Mouse (Mus musculus): Measurements from ENCODE around the gene Cobl.

Gene Cobl

GRCm38 (mm10) chr11:12394701-12395100 lies 70.1 kb downstream of the Cobl start:
- no peak for DNase-seq (ENCODE audit: extremely low read depth, insufficient read length, low spot score)

- DNase-seq (ENCODE audit: extremely low read depth, insufficient read length, low spot score): no peak
These were observed 70.6 kb downstream of the Cobl start for GRCm38 (mm10) chr11:12394151-12394550.

- DNase-seq (ENCODE audit: extremely low read depth, insufficient read length, low spot score): no peak
These were observed 79.9 kb downstream of the Cobl start for GRCm38 (mm10) chr11:12384826-12385225.

GRCm38 (mm10) chr11:12382991-12383390 lies 81.8 kb downstream of the Cobl start:
- no peak for DNase-seq (ENCODE audit: extremely low read depth, insufficient read length, low spot score)

GRCm38 (mm10) chr11:12381096-12381495 lies 83.7 kb downstream of the Cobl start:
- DNase-seq (ENCODE audit: extremely low read depth, insufficient read length, low spot score): no peak

GRCm38 (mm10) chr11:12376628-12377027 lies 88.1 kb downstream of the Cobl start:
- no peak for DNase-seq (ENCODE audit: extremely low read depth, insufficient read length, low spot score)

GRCm38 (mm10) chr11:12373106-12374098 lies 91.4 kb downstream of the Cobl start:
- DNase-seq (ENCODE audit: extremely low read depth, insufficient read length, low spot score): no peak

GRCm38 (mm10) chr11:12370957-12371356 lies 93.8 kb downstream of the Cobl start:
- no peak for DNase-seq (ENCODE audit: extremely low read depth, insufficient read length, low spot score)

GRCm38 (mm10) chr11:12367426-12368178 lies 97.2 kb downstream of the Cobl start:
- no peak for DNase-seq (ENCODE audit: extremely low read depth, insufficient read length, low spot score)

- no peak for DNase-seq (ENCODE audit: extremely low read depth, insufficient read length, low spot score)
These were observed 105.3 kb downstream of the Cobl start for GRCm38 (mm10) chr11:12359336-12360000.

GRCm38 (mm10) chr11:12358602-12359001 lies 106.2 kb downstream of the Cobl start:
- DNase-seq (ENCODE audit: extremely low read depth, insufficient read length, low spot score): no peak

- no peak for DNase-seq (ENCODE audit: extremely low read depth, insufficient read length, low spot score)
These were observed 109.1 kb downstream of the Cobl start for GRCm38 (mm10) chr11:12355681-12356080.

GRCm38 (mm10) chr11:12350986-12351546 lies 113.7 kb downstream of the Cobl start:
- no peak for DNase-seq (ENCODE audit: extremely low read depth, insufficient read length, low spot score)

- no peak for DNase-seq (ENCODE audit: extremely low read depth, insufficient read length, low spot score)
These were observed 114.7 kb downstream of the Cobl start for GRCm38 (mm10) chr11:12350086-12350485.

GRCm38 (mm10) chr11:12346486-12346885 lies 118.3 kb downstream of the Cobl start:
- DNase-seq (ENCODE audit: extremely low read depth, insufficient read length, low spot score): no peak

GRCm38 (mm10) chr11:12343686-12344085 lies 121.1 kb downstream of the Cobl start:
- no peak for DNase-seq (ENCODE audit: extremely low read depth, insufficient read length, low spot score)

- DNase-seq (ENCODE audit: extremely low read depth, insufficient read length, low spot score): no peak
These were observed 124.1 kb downstream of the Cobl start for GRCm38 (mm10) chr11:12340697-12341096.

GRCm38 (mm10) chr11:12336145-12336544 lies 128.6 kb downstream of the Cobl start:
- no peak for DNase-seq (ENCODE audit: extremely low read depth, insufficient read length, low spot score)

GRCm38 (mm10) chr11:12331997-12332396 lies 132.8 kb downstream of the Cobl start:
- no peak for DNase-seq (ENCODE audit: extremely low read depth, insufficient read length, low spot score)

- DNase-seq (ENCODE audit: extremely low read depth, insufficient read length, low spot score): no peak
These were observed 143.3 kb downstream of the Cobl start for GRCm38 (mm10) chr11:12321445-12321844.

- DNase-seq (ENCODE audit: extremely low read depth, insufficient read length, low spot score): no peak
These were observed 145.4 kb downstream of the Cobl start for GRCm38 (mm10) chr11:12319318-12319717.

Data from 3134 (cell line).